Mouse (Mus musculus) midbrain, embryonic 11.5 days (tissue): Measurements from ENCODE around the gene Fgf22. TPM values are rescaled to one million over a fixed set of nuclear protein-coding genes. Genes with fewer than 3 reads are reported as not detected.

Experiments used
- ATAC-seq: fragments of 200-750 bp; cut with Nextera tagmentation; 2 replicates; pipeline ENCODE4 v1.8.0; 2017; ENCODE audit warnings: moderate TSS enrichment, moderate library complexity; ENCODE audit not compliant: low FRiP score
- DNase-seq: peaks from one replicate; pipeline ENCODE4 v3.0.0; 2015; ENCODE audit warnings: low spot score; ENCODE audit errors: missing footprints
- H3K27ac ChIP-seq: fragments of 300-500 bp; sonication (generic); 2 replicates; pipeline ENCODE4 v1.5.1; 2014; ENCODE audit warnings: low read depth, low read length
- H3K27me3 ChIP-seq: fragments of 300-500 bp; sonication (generic); 2 replicates; pipeline ENCODE4 v1.6.1; 2014; ENCODE audit warnings: mild to moderate bottlenecking, low read length, moderate library complexity, mixed read lengths; ENCODE audit not compliant: control insufficient read depth, insufficient read depth
- H3K36me3 ChIP-seq: fragments of 300-500 bp; sonication (generic); 2 replicates; pipeline ENCODE4 v1.6.1; 2014; ENCODE audit warnings: mild to moderate bottlenecking, low read length, moderate library complexity, mixed read lengths; ENCODE audit not compliant: control insufficient read depth, insufficient read depth
- H3K4me1 ChIP-seq: fragments of 300-500 bp; sonication (generic); 2 replicates; pipeline ENCODE4 v1.6.1; 2014; ENCODE audit warnings: low read length; ENCODE audit not compliant: control insufficient read depth, insufficient read depth
- H3K4me2 ChIP-seq: fragments of 300-500 bp; sonication (generic); 2 replicates; pipeline ENCODE4 v1.6.1; 2014; ENCODE audit warnings: mild to moderate bottlenecking, moderate library complexity
- H3K4me3 ChIP-seq: fragments of 300-500 bp; sonication (generic); 2 replicates; pipeline ENCODE4 v1.5.1; 2014; ENCODE audit warnings: low read depth, low read length
- H3K9ac ChIP-seq: fragments of 300-500 bp; sonication (generic); 2 replicates; pipeline ENCODE4 v1.6.1; 2014; ENCODE audit warnings: low read length
- H3K9me3 ChIP-seq: fragments of 300-500 bp; sonication (generic); 2 replicates; pipeline ENCODE4 v1.6.1; 2016; ENCODE audit warnings: low read length; ENCODE audit not compliant: control insufficient read depth
- WGBS: fragments of 180-500 bp; shearing (Covaris S2); extraction: QIAGEN DNeasy Blood & Tissue Kit; methylation state at CpG from one replicate; pipeline ENCODE4 v1.1.7; 2014; 5-methylcytosine and 5-hydroxymethylcytosine counted together
- polyA plus RNA-seq: library from polyadenylated mRNA; unstranded; fragments of >200 nt; fragmentation: Nextera tagmentation; extraction: Ambion mirVana; gene quantifications from 2 replicates; pipeline ENCODE4 v1.2.1, GENCODE M21; 2014

Fgf22 gene
- polyA plus RNA-seq, 1 experiment from 2014 or later, result 0.08 TPM

DNA sequence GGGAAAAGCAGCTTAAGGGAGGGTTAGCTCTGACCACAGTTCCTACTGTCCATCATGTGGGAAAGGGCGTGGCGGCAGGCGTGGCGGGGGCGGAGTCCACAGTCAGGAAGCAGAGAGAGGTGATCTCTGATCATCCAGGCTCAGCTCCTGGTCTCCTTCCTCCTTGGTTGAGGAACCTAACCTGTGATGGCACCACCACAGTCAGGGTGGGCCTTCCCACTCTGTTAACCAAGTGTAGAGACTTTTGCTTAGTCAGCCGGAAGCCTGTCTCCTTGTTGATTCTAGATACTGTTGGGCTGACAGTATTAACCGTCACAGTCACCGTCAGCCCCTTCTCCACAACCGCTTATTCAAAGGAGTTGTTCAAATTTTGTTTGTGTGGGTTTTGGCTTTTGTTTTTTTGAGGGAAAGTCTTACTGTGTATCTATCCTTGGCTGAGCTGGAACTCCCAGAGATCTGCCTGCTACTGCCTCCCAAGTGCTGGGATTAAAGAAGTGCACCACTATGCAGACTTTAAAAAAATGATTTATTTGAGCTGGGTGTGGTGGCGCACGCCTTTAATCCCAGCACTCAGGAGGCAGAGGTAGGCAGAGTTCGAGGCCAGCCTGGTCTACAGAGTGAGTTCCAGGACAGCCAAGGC lies 43.5 kb downstream of the Fgf22 start:
- Histone ChIP-seq H3K9me3 (no peaks in the 10 kb centered on the region), H3K9ac (no peak overlapping the region), H3K4me2 (no peak overlapping the region), H3K36me3 (no peaks in the 10 kb centered on the region), H3K4me1 (peaks cover 36% of the 10 kb centered on the region), H3K27ac (no peak overlapping the region), H3K27me3 (no peaks in the 10 kb centered on the region), H3K4me3 (no peak overlapping the region)
- WGBS, result 90% methylated on average over 12 of the region's 12 CpGs
- ATAC-seq (no peak), DNase-seq (no peak)

- Histone ChIP-seq H3K27ac (no peak overlapping the region), H3K9ac (no peak overlapping the region), H3K36me3 (no peaks in the 10 kb centered on the region), H3K4me1 (peaks cover 38% of the 10 kb centered on the region), H3K9me3 (no peaks in the 10 kb centered on the region), H3K4me3 (no peak overlapping the region), H3K4me2 (no peak overlapping the region), H3K27me3 (no peaks in the 10 kb centered on the region)
- WGBS, result 91% methylated on average over 11 of the region's 11 CpGs
- DNase-seq (no peak), ATAC-seq (no peak)
These were observed 45.6 kb downstream of the Fgf22 start for GRCm38 (mm10) chr10:79800508-79800907.

DNA sequence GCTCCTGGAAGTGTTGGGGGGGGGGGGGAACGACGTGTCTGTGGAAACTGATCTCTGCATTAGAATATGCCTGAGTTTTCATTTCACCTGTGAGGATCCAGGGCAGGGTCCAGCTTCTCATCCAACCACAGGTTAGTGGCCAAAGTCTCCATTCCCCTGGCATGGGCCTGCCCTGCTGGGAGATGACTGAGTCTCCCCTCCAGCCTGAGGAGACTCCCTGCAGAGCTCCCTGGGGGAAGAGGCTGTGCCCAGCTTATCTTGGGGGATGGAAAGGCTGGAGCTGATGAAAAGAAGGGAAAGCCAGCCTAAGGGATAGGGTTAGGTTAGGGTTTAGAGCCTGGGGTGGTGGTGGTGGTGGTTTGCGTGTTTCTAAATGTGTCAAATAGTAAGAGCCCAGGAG lies 47.0 kb downstream of the Fgf22 start:
- peak overlapping the region; percentile 33; the same call in 1 of the 2 replicates for H3K9ac ChIP-seq
- H3K36me3 ChIP-seq, result no peaks in the 10 kb centered on the region
- H3K27me3 ChIP-seq, result no peaks in the 10 kb centered on the region
- H3K27ac ChIP-seq, result peak overlapping the region; percentile 55
- DNase-seq (no peak), ATAC-seq (no peak)
- peaks cover 40% of the 10 kb centered on the region for H3K4me1 ChIP-seq
- no peak overlapping the region for H3K4me3 ChIP-seq
- peak overlapping the region; percentile 13; the same call in 1 of the 2 replicates for H3K4me2 ChIP-seq
- no peaks in the 10 kb centered on the region for H3K9me3 ChIP-seq
- WGBS, result 24% methylated on average over 3 of the region's 3 CpGs

- DNase-seq, result peak; percentile 89
- H3K36me3 ChIP-seq, result no peaks in the 10 kb centered on the region
- no peaks in the 10 kb centered on the region for H3K9me3 ChIP-seq
- no peaks in the 10 kb centered on the region for H3K27me3 ChIP-seq
- peak overlapping the region; percentile 13; the same call in 1 of the 2 replicates for H3K4me2 ChIP-seq
- H3K4me3 ChIP-seq, result no peak overlapping the region
- peak overlapping the region; percentile 33; the same call in 1 of the 2 replicates for H3K9ac ChIP-seq
- peaks cover 36% of the 10 kb centered on the region for H3K4me1 ChIP-seq
- no peak for ATAC-seq
- peak overlapping the region; percentile 55 for H3K27ac ChIP-seq
- WGBS, result 29% methylated on average over 11 of the region's 11 CpGs
These were observed 47.6 kb downstream of the Fgf22 start for GRCm38 (mm10) chr10:79802331-79802971.

DNA sequence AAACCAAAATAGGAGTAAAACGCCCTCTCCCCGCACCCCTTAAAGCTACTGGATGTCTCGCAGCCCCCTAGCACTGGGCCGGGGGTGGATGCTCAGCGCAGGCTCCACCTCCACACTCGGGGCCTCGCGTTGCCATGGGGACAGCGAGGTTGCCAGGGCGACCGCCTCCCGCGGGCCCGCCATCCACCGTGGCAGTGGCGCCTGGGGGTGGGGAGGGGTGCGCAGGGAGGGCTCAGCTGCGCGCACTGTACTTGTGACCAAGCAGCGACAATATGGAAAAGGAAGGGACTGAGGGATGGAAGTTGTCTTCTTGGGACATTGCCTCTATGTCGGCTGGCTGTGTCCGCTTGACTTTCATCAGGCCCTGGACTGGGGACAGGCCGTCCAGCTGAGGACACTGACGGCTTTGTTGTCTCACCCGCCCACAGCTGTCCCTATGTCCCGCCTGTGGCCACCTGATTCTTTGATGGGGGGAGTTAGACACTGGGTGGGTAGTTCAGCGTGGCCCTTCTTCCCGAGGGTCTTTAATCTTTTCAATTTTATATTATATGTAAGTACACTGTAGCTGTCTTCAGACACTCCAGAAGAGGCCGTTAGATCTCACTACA lies 48.9 kb downstream of the Fgf22 start:
- peak overlapping the region; percentile 88 for H3K27ac ChIP-seq
- H3K4me2 ChIP-seq, result peak overlapping the region; percentile 50
- peak; percentile 93 for ATAC-seq
- H3K9ac ChIP-seq, result peak overlapping the region; percentile 26; the same call in 1 of the 2 replicates
- H3K36me3 ChIP-seq, result no peaks in the 10 kb centered on the region
- 4% methylated on average over 29 of the region's 29 CpGs for whole genome bisulfite sequencing
- H3K27me3 ChIP-seq, result no peaks in the 10 kb centered on the region
- DNase-seq, result peak; percentile 98
- H3K4me3 ChIP-seq, result peak overlapping the region; percentile 16
- peaks cover 36% of the 10 kb centered on the region for H3K4me1 ChIP-seq
- no peaks in the 10 kb centered on the region for H3K9me3 ChIP-seq

GRCm38 (mm10) chr10:79805636-79806035 lies 50.8 kb downstream of the Fgf22 start:
- 83% methylated on average over 11 of the region's 11 CpGs for WGBS
- H3K9ac ChIP-seq, result no peak overlapping the region

GRCm38 (mm10) chr10:79806331-79806730 lies 51.5 kb downstream of the Fgf22 start:
- no peak overlapping the region for H3K27ac ChIP-seq

More at GRCm38 (mm10) chr10:79805636-79806035, 50.8 kb downstream of the Fgf22 start:
- DNase-seq (no peak), ATAC-seq (no peak)
- no peaks in the 10 kb centered on the region for H3K9me3 ChIP-seq
- H3K4me2 ChIP-seq, result no peak overlapping the region
- H3K27me3 ChIP-seq, result no peaks in the 10 kb centered on the region
- H3K36me3 ChIP-seq, result peaks cover 6% of the 10 kb centered on the region; the same call in 1 of the 2 replicates
- peaks cover 36% of the 10 kb centered on the region for H3K4me1 ChIP-seq
- no peak overlapping the region for H3K4me3 ChIP-seq
- no peak overlapping the region for H3K27ac ChIP-seq

DNA sequence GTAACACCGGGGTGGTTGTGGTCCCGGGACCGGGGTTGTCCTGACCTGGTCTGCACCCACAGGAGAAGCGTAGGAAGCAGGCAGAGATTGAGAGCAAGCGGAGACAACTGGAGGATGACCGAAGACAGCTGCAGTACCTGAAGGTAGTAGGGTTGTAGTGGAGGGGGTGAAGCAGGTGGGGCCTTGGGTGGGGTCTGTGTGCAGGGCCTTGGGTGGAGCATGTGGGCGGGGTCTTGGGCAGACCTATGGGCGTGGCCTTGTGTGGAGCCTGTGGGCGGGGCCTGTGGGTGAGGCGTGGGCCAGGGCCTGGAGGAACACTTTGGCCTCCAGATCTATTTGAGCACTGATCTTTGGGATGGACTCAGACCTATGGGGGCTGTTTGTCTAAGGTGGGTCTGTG lies 52.1 kb downstream of the Fgf22 start:
- no peak overlapping the region for H3K4me3 ChIP-seq
- H3K4me1 ChIP-seq, result peaks cover 32% of the 10 kb centered on the region
- H3K27ac ChIP-seq, result no peak overlapping the region
- ATAC-seq, result no peak
- H3K9ac ChIP-seq, result no peak overlapping the region
- H3K36me3 ChIP-seq, result peaks cover 11% of the 10 kb centered on the region
- no peak for DNase-seq
- no peaks in the 10 kb centered on the region for H3K9me3 ChIP-seq
- no peaks in the 10 kb centered on the region for H3K27me3 ChIP-seq
- no peak overlapping the region for H3K4me2 ChIP-seq
- 84% methylated on average over 10 of the region's 10 CpGs for WGBS

More at GRCm38 (mm10) chr10:79806331-79806730, 51.5 kb downstream of the Fgf22 start:
- H3K9me3 ChIP-seq, result no peaks in the 10 kb centered on the region
- H3K36me3 ChIP-seq, result peaks cover 11% of the 10 kb centered on the region
- DNase-seq, result no peak
- H3K9ac ChIP-seq, result no peak overlapping the region
- ATAC-seq, result no peak
- H3K27me3 ChIP-seq, result no peaks in the 10 kb centered on the region
- H3K4me1 ChIP-seq, result peaks cover 36% of the 10 kb centered on the region
- no peak overlapping the region for H3K4me3 ChIP-seq
- no peak overlapping the region for H3K4me2 ChIP-seq
- 90% methylated on average over 9 of the region's 9 CpGs for WGBS

- DNase-seq (no peak), ATAC-seq (no peak)
- Histone ChIP-seq H3K27ac (peak overlapping the region; percentile 51; the same call in 1 of the 2 replicates), H3K4me1 (peaks cover 23% of the 10 kb centered on the region), H3K36me3 (peaks cover 11% of the 10 kb centered on the region), H3K9ac (no peak overlapping the region), H3K27me3 (no peaks in the 10 kb centered on the region), H3K4me2 (no peak overlapping the region), H3K9me3 (no peaks in the 10 kb centered on the region), H3K4me3 (no peak overlapping the region)
- 77% methylated on average over 11 of the region's 11 CpGs for WGBS
These were observed 53.0 kb downstream of the Fgf22 start for GRCm38 (mm10) chr10:79807826-79808225.
